Mouse (Mus musculus): Measurements from ENCODE around the gene Miga1. TPM values are rescaled to one million over a fixed set of nuclear protein-coding genes. Genes with fewer than 3 reads are reported as not detected.

Miga1 gene
- polyA plus RNA-seq, 1 experiment from 2014 or later = 19.1 TPM

Other genes starting within 250 kb of the Miga1 start
- gene Gipc2, start 174.2 kb downstream of the Miga1 start, polyA plus RNA-seq (2016; fragmentation: Nextera tagmentation; extraction: Ambion mirVana) = 3.6 TPM in 2 replicates
- 18.5 and 20.1 TPM in 2 replicates for gene Dnajb4, start 130.1 kb downstream of the Miga1 start, polyA plus RNA-seq (2016; fragmentation: Nextera tagmentation; extraction: Ambion mirVana)
- gene Fubp1, start 130.0 kb downstream of the Miga1 start, polyA plus RNA-seq (2016; fragmentation: Nextera tagmentation; extraction: Ambion mirVana) = 438 and 447 TPM in 2 replicates
- gene Nexn, start 74.1 kb downstream of the Miga1 start, polyA plus RNA-seq (2016; fragmentation: Nextera tagmentation; extraction: Ambion mirVana) = 3.9 and 5.7 TPM in 2 replicates
- gene Usp33, start 6.1 kb upstream of the Miga1 start, polyA plus RNA-seq (2016; fragmentation: Nextera tagmentation; extraction: Ambion mirVana) = 52.9 and 53.9 TPM in 2 replicates
- gene Zzz3, start 55.1 kb upstream of the Miga1 start, polyA plus RNA-seq (2016; fragmentation: Nextera tagmentation; extraction: Ambion mirVana) = 57.2 and 58.2 TPM in 2 replicates

Measured in embryonic facial prominence, embryonic 10.5 days (tissue).